Mouse (Mus musculus) CH12.LX (cell line): ENCODE measurements around the gene Oip5. TPM values are rescaled to one million over a fixed set of nuclear protein-coding genes. Genes with fewer than 3 reads are reported as not detected.
"Not testable (repeated sequence)": the region's sequence is repeated elsewhere in the genome, so short reads cannot be mapped to it uniquely, and the experiment has no call there.

Source experiments
- DNase-seq: peaks from one replicate; pipeline ENCODE4 v3.0.0-alpha.2; 2013; ENCODE audit errors: extremely low read depth
- H3K27ac ChIP-seq: 2 replicates; pipeline ENCODE4 v1.5.1; 2012; ENCODE audit warnings: low read depth, mild to moderate bottlenecking, control low read depth, moderate library complexity; ENCODE audit not compliant: insufficient read depth
- H3K27me3 ChIP-seq: replicated peaks from 2 replicates; pipeline ENCODE3; 2012; ENCODE audit warnings: inconsistent platforms
- H3K36me3 ChIP-seq, 2 experiments: replicated peaks in 1 of 2; 2 replicates each; pipeline versions ENCODE3 to v1.6.1; 2012; ENCODE audit warnings: inconsistent platforms in 1 of 2, low read length in 1 of 2, mild to moderate bottlenecking in 1 of 2, mixed read lengths in 1 of 2, moderate library complexity in 1 of 2; ENCODE audit not compliant: control insufficient read depth in 1 of 2, insufficient read depth in 1 of 2
- H3K4me1 ChIP-seq, 2 experiments: 2 replicates each; pipeline ENCODE4 v1.6.1; 2012; ENCODE audit warnings: inconsistent platforms in 1 of 2, moderate library complexity in 1 of 2; ENCODE audit not compliant: insufficient read depth in 2 of 2, control insufficient read depth in 1 of 2
- H3K4me2 ChIP-seq: 2 replicates; pipeline ENCODE4 v1.6.1; 2012; ENCODE audit warnings: low read depth, mild to moderate bottlenecking, control low read depth; ENCODE audit not compliant: poor library complexity, insufficient read depth, severe bottlenecking
- H3K4me3 ChIP-seq, 3 experiments: fragments of 150-350 bp in 1 of 3; sonication (generic) in 1 of 3; replicated peaks in 1 of 3; 2 replicates each; pipeline versions ENCODE3 to v1.5.1; 2011 to 2012; ENCODE audit warnings: low read depth in 2 of 3, low read length in 2 of 3, mild to moderate bottlenecking in 2 of 3, moderate library complexity in 2 of 3, control low read depth in 1 of 3, improper control_type of control experiment in 1 of 3, inconsistent platforms in 1 of 3, mixed read lengths in 1 of 3; ENCODE audit not compliant: poor library complexity in 1 of 3
- H3K79me2 ChIP-seq: replicated peaks from 2 replicates; pipeline ENCODE4 v1.6.1; 2012; ENCODE audit warnings: mild to moderate bottlenecking, moderate library complexity; ENCODE audit not compliant: control insufficient read depth, poor library complexity, insufficient read depth, severe bottlenecking; ENCODE audit errors: extremely low read depth
- H3K9ac ChIP-seq: 2 replicates; pipeline ENCODE4 v1.6.1; 2012; ENCODE audit warnings: low read depth, mild to moderate bottlenecking, control low read depth, moderate library complexity; ENCODE audit not compliant: insufficient read depth
- H3K9me3 ChIP-seq: replicated peaks from 2 replicates; pipeline ENCODE3; 2012; ENCODE audit warnings: low read length, inconsistent platforms, mixed read lengths
- BHLHE40 ChIP-seq: IDR thresholded peaks from 2 replicates; pipeline ENCODE4 v1.6.1; 2011; ENCODE audit warnings: mild to moderate bottlenecking, low read depth, low read length, improper control_type of control experiment
- EP300 ChIP-seq: IDR thresholded peaks from 2 replicates; pipeline ENCODE4 v1.6.1; 2011; ENCODE audit warnings: low read length, improper control_type of control experiment
- IRF4 ChIP-seq: IDR thresholded peaks from 2 replicates; pipeline ENCODE4 v1.6.1; 2014; ENCODE audit warnings: low read depth, mild to moderate bottlenecking, inconsistent platforms, low read length, improper control_type of control experiment
- MAFK ChIP-seq: IDR thresholded peaks from 2 replicates; pipeline ENCODE4 v1.6.1; 2011; ENCODE audit warnings: low read length, improper control_type of control experiment; ENCODE audit not compliant: insufficient replicate concordance
- MXI1 ChIP-seq: IDR thresholded peaks from 2 replicates; pipeline ENCODE4 v1.6.1; 2011; ENCODE audit warnings: mild to moderate bottlenecking, low read depth, low read length, improper control_type of control experiment
- RAD21 ChIP-seq: IDR thresholded peaks from 2 replicates; pipeline ENCODE4 v1.6.1; 2011; ENCODE audit warnings: low read depth, mild to moderate bottlenecking, low read length, improper control_type of control experiment, moderate library complexity
- USF2 ChIP-seq: conservative IDR thresholded peaks from 2 replicates; pipeline ENCODE4 v1.6.1; 2011; ENCODE audit warnings: low read depth, low read length, improper control_type of control experiment
- dilution Hi-C: fragments of 300-500 bp; cut with MboI; formaldehyde crosslinking; loops from 2 replicates; pipeline ENCODE4 v1.14.3; 2020; ENCODE audit warnings: low sequenced_read_pairs; ENCODE audit not compliant: extremely low pct_unique_long_range_greater_than_20kb, extremely low pct_ligation_motif_present
- in situ Hi-C: fragments of 300-500 bp; cut with MboI; formaldehyde crosslinking; loops from 3 replicates; pipeline ENCODE4 v1.14.3; 2019; ENCODE audit warnings: low sequenced_read_pairs, low pct_ligation_motif_present, low pct_unique_long_range_greater_than_20kb, mixed read lengths
- polyA plus RNA-seq: library from polyadenylated mRNA; unstranded; fragments of >175 nt; gene quantifications from 2 replicates; pipeline ENCODE4 v1.2.1, GENCODE M21; 2012; ENCODE audit warnings: low read depth; ENCODE audit not compliant: insufficient read length
- total RNA-seq, 2 experiments: library from RNA; depleted of rRNA; stranded (reverse); fragments of 300-350 nt in 1 of 2; fragments of >200 nt in 1 of 2; gene quantifications; 2 replicates each; pipeline ENCODE4 v1.2.3; 2012 to 2014

Gene Oip5
- total and polyA plus RNA-seq, 3 experiments: 24.5 to 53.6 (median 30.1) TPM

- Histone ChIP-seq H3K27ac (no peak overlapping the region), H3K36me3 (peaks cover 39 to 82% of the 10 kb centered on the region in 2 experiments), H3K27me3 (no peaks in the 10 kb centered on the region), H3K4me2 (no peak overlapping the region), H3K9ac (no peak overlapping the region), H3K79me2 (peaks cover 14% of the 10 kb centered on the region), H3K4me1 (peaks cover 3 to 20% of the 10 kb centered on the region in 2 experiments; a peak in 2 of 4 replicates), H3K9me3 (no peaks in the 10 kb centered on the region), H3K4me3 (no peak overlapping the region)
- TF ChIP-seq MXI1 (no peak), EP300 (no peak)
- in situ Hi-C loops (no loop called here), dilution Hi-C loops (no loop called here)
- DNase-seq: no peak
Measured at GRCm38 (mm10) chr2:119602488-119602887, 15.8 kb downstream of the Oip5 start.

- Histone ChIP-seq H3K36me3 (peaks cover 42 to 82% of the 10 kb centered on the region in 2 experiments), H3K79me2 (peaks cover 21% of the 10 kb centered on the region), H3K4me1 (peaks cover 7 to 27% of the 10 kb centered on the region in 2 experiments)
- H3K27me3 ChIP-seq, in situ Hi-C loops, H3K9ac ChIP-seq, H3K27ac ChIP-seq, H3K4me2 ChIP-seq, H3K9me3 ChIP-seq, H3K4me3 ChIP-seq, DNase-seq, dilution Hi-C loops: not testable (repeated sequence)
Measured at GRCm38 (mm10) chr2:119601575-119601974, 16.7 kb downstream of the Oip5 start.

GRCm38 (mm10) chr2:119601027-119601426, 17.2 kb downstream of the Oip5 start:
- TF ChIP-seq IRF4: no peak
- no peak for TF ChIP-seq USF2
- no peak for TF ChIP-seq RAD21
- no peak for TF ChIP-seq BHLHE40
- TF ChIP-seq MAFK: no peak
- peaks cover 39 to 83% of the 10 kb centered on the region in 2 experiments for H3K36me3 ChIP-seq
- H3K79me2 ChIP-seq: peaks cover 26% of the 10 kb centered on the region
- no peak for DNase-seq
- no peak overlapping the region for H3K4me2 ChIP-seq
- H3K27ac ChIP-seq: no peak overlapping the region
- no peak overlapping the region for H3K9ac ChIP-seq
- H3K9me3 ChIP-seq: no peaks in the 10 kb centered on the region
- no peaks in the 10 kb centered on the region for H3K27me3 ChIP-seq
- H3K4me3 ChIP-seq: no peak overlapping the region
- H3K4me1 ChIP-seq: peaks cover 7 to 33% of the 10 kb centered on the region in 2 experiments
- dilution Hi-C loops (no loop called here), in situ Hi-C loops (no loop called here)
